Mouse (Mus musculus) spleen, adult 2 months (tissue): Measurements from ENCODE around the gene Astn2.

Source experiments
- CTCF ChIP-seq: fragments of 200-500 bp; IDR thresholded peaks from 2 replicates; pipeline ENCODE4 v1.5.1; 2011; ENCODE audit warnings: mild to moderate bottlenecking, inconsistent platforms; ENCODE audit not compliant: insufficient read depth, insufficient read length, insufficient replicate concordance; ENCODE audit errors: extremely low read depth
- POLR2A ChIP-seq: fragments of 200-500 bp; IDR thresholded peaks from 2 replicates; pipeline ENCODE4 v1.6.1; 2011; ENCODE audit warnings: low read depth, low read length, inconsistent platforms

- TF ChIP-seq CTCF (no peak), POLR2A (no peak)
Observed at GRCm38 (mm10) chr4:65399457-65399856, 1005.0 kb downstream of the Astn2 start.
